Mouse (Mus musculus) lung, postnatal 25 days (tissue): ENCODE measurements at regions not wholly inside any gene's neighbourhood (a gene's known extent, or its start where the extent isn't known, plus 50 kb on each side); places are given as distances from the start of the nearest gene placed in this dataset.

ENCODE experiments used
- DNase-seq: peaks from one replicate; pipeline ENCODE4 v3.0.0; 2022; ENCODE audit warnings: low spot score

DNA sequence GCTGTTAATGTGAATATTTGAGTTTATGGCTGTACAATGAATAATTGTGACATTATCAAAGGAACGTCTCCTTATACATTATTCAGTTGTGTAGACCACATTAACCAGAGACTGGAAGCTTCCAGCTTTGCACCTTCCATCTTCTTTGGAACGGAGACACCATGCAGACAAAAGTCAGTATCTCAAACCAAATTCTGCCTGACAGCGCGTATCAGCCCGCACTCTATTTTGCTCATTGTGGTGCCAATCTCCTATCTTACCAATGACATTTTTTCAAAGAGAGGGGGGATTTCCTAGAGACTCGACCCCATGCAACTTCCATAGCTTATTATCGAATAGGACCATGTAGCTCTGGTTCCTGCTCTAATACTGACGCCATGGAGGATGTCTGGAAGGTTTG is 69.9 kb upstream of the Tmco5 start:
- no peak for DNase-seq

GRCm38 (mm10) chr2:116810116-116810515 is 68.4 kb upstream of the Tmco5 start:
- no peak for DNase-seq

- DNase-seq, result no peak
These were observed 65.5 kb upstream of the Tmco5 start for GRCm38 (mm10) chr2:116812869-116813558.

DNA sequence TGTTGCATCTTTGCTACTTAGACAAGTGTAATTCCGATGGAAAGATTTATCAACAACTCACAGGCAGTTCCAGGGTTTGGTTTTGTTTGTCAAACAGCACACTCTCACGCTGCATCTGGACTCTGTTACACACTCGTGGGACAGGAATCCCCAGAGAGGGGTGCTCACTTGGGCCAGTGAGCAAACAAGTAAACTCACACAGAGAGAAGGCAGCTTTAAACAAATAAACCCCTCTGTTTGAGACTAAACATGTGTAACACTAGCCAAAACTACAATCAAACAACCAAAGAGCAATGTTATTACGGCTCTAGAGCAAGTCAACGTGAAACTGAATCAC is 65.0 kb upstream of the Tmco5 start:
- no peak for DNase-seq

DNA sequence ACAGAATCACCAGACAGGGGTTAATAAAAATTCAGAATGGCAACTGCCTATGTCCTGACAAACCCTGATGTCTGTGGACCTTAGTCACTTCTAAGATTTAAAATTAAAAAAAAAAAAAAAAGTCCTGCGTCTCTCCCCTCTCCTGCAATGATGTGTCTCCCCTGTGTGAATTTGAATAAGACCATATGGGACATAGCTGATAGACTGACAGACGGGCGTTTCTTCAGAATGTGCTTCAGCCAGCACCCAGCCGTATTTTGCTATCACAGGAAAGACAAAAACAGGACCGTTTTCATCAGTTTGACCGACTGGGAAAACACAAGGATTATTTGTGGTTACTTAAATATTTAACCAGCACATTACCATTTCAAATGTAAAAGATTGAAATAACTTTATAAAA is 61.4 kb upstream of the Tmco5 start:
- no peak for DNase-seq

GRCm38 (mm10) chr2:116817561-116817960 is 60.9 kb upstream of the Tmco5 start:
- no peak for DNase-seq

DNA sequence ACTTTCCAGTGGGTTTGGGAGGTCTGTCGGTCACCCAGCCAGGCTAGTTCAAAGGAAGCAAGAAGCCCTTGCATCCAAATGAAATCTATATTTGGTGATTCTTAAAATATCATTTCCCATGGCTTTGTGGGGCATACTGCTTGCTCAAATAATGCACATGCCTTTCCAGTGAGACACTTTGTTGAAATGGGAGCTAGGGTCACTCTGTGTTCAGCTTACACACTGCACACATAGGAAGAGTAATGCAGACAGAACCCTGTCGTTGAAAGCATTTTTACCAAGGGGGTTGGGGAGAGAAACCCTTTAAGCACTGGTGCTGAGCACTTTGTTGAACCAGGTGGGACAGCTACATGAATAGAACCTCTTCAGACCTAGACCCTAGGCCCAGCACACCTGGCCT is 59.9 kb upstream of the Tmco5 start:
- DNase-seq, result no peak

- DNase-seq, result no peak
These were observed 59.3 kb upstream of the Tmco5 start for GRCm38 (mm10) chr2:116819016-116819687.

GRCm38 (mm10) chr2:116820831-116821745 is 57.4 kb upstream of the Tmco5 start:
- no peak for DNase-seq
